Mouse (Mus musculus) adrenal gland, postnatal 0 days (tissue): Measurements from ENCODE around the gene Olfr1026. TPM values are rescaled to one million over a fixed set of nuclear protein-coding genes. Genes with fewer than 3 reads are reported as not detected.

ENCODE experiments used
- polyA plus RNA-seq: library from polyadenylated mRNA; unstranded; fragments of >200 nt; fragmentation: Nextera tagmentation; extraction: Ambion mirVana; gene quantifications from 2 replicates; pipeline ENCODE4 v1.2.1, GENCODE M21; 2015

The Olfr1026 gene
- polyA plus RNA-seq = not detected in 2 replicates

DNA sequence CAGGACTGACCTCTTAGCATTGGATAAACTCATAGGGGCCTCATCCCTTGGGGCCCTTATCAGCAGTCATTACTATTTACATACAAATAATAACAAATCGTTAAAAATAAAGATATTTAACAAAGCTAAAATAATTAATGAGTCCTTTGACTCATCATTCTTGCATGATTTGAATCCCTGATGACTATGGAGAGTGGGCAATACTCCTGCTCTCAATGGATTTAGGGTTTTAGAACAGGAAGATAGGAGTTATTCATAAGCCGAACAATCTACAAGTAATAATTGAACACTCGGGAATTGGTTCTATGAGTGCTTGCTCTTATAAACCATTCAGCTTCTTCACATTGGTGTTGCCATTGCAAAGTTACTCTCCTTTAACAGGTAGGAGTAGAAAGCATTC is at the start of gene Olfr1026:
Gene Olfr1026, plus strand, starts transcription at position 301 of the 400 bp plus-strand sequence.

DNA sequence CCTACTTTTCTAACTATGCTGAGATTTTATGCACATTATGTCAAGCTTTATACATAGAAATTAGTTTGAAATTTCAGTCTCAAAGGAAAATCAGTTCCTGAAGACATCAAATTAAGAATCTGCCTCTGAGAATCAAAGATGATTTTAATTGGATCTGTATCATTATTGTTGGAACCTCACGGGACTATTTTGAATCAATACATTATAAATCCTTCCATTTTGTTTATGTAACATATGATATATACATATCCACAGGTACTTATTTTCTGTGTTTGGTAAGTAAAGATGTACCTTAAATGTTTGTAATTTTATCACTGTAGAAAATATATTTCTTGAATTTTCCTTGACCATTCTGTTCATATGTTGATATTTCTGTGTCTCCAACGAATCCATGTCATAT is 36.0 kb upstream of the Olfr1026 start, which contains the start of gene Olfr1023:
Gene Olfr1023, plus strand, starts transcription at position 301 of the 400 bp plus-strand sequence.

GRCm38 (mm10) chr2:85904952-85905351 is 16.4 kb upstream of the Olfr1026 start, which contains the start of gene Olfr1024:
Olfr1024 (minus strand) TSS chr2:85905052.

GRCm38 (mm10) chr2:85914893-85915292 is 6.5 kb upstream of the Olfr1026 start, which contains the start of gene Olfr1025-ps1:
Olfr1025-ps1 (plus strand) TSS chr2:85915193.

DNA sequence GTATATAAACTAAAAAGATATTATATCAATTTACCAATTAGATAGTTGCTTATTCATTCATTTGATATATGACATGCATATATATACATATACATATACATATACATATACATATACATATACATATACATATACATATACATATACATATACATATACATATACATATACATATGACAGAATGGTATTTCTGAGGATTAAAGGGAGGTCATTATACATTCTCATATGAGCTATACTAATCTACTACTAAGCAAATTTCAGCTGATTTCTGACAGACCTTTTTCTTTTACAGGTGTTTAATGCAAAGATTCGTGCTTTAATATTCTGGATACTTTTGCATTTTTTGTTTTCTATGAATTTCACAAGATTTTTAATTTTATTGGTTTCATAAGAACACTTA is 28.8 kb downstream of the Olfr1026 start, which contains the start of gene Olfr1028:
Gene Olfr1028, plus strand, starts transcription at position 301 of the 400 bp plus-strand sequence.

GRCm38 (mm10) chr2:85973595-85973994 is 52.2 kb downstream of the Olfr1026 start, which contains the start of gene Olfr1029:
Olfr1029 (plus strand) TSS chr2:85973895.

Other genes starting within 250 kb of the Olfr1026 start
- gene Olfr1006, start 242.8 kb upstream of the Olfr1026 start, polyA plus RNA-seq = 0.11 TPM in 1 of 2 replicates, not detected in the other
- not detected in 2 replicates for gene Olfr1008, start 232.1 kb upstream of the Olfr1026 start, polyA plus RNA-seq
- not detected in 2 replicates for gene Olfr1009, start 206.1 kb upstream of the Olfr1026 start, polyA plus RNA-seq
- 0.05 TPM in 1 of 2 replicates, not detected in the other for gene Olfr1012, start 158.8 kb upstream of the Olfr1026 start, polyA plus RNA-seq
- not detected in 2 replicates for gene Olfr1013, start 154.5 kb upstream of the Olfr1026 start, polyA plus RNA-seq
- not detected in 2 replicates for gene Olfr1014, start 148.8 kb upstream of the Olfr1026 start, polyA plus RNA-seq
- gene Olfr1015, start 139.5 kb upstream of the Olfr1026 start, polyA plus RNA-seq = not detected in 2 replicates
- not detected in 2 replicates for gene Olfr1016, start 119.0 kb upstream of the Olfr1026 start, polyA plus RNA-seq
- gene Olfr1018, start 103.1 kb upstream of the Olfr1026 start, polyA plus RNA-seq = not detected in 2 replicates
- gene Olfr1019, start 76.1 kb upstream of the Olfr1026 start, polyA plus RNA-seq = not detected in 2 replicates
- gene Olfr1020, start 74.5 kb upstream of the Olfr1026 start, polyA plus RNA-seq = not detected in 2 replicates
- not detected in 2 replicates for gene Olfr1022, start 53.0 kb upstream of the Olfr1026 start, polyA plus RNA-seq
- not detected in 2 replicates for gene Olfr1023, start 35.9 kb upstream of the Olfr1026 start, polyA plus RNA-seq
- not detected in 2 replicates for gene Olfr1024, start 16.5 kb upstream of the Olfr1026 start, polyA plus RNA-seq
- 0.13 TPM in 1 of 2 replicates, not detected in the other for gene Olfr1025-ps1, start 6.4 kb upstream of the Olfr1026 start, polyA plus RNA-seq
- gene Olfr1028, start 28.9 kb downstream of the Olfr1026 start, polyA plus RNA-seq = not detected in 2 replicates
- gene Olfr1029, start 52.3 kb downstream of the Olfr1026 start, polyA plus RNA-seq = not detected in 2 replicates
- not detected in 2 replicates for gene Olfr1030, start 57.7 kb downstream of the Olfr1026 start, polyA plus RNA-seq
- not detected in 2 replicates for gene Olfr1031, start 68.7 kb downstream of the Olfr1026 start, polyA plus RNA-seq
- gene Olfr1032, start 84.0 kb downstream of the Olfr1026 start, polyA plus RNA-seq = not detected in 2 replicates
- gene Olfr1033, start 99.1 kb downstream of the Olfr1026 start, polyA plus RNA-seq = 6.6 and 7.4 TPM in 2 replicates
- gene Olfr1034, start 124.3 kb downstream of the Olfr1026 start, polyA plus RNA-seq = 0.05 and 0.08 TPM in 2 replicates
- not detected in 2 replicates for gene Olfr1036, start 152.4 kb downstream of the Olfr1026 start, polyA plus RNA-seq
- gene Olfr1037, start 165.8 kb downstream of the Olfr1026 start, polyA plus RNA-seq = not detected in 2 replicates
- gene Olfr1039, start 214.4 kb downstream of the Olfr1026 start, polyA plus RNA-seq = not detected in 2 replicates
- not detected in 2 replicates for gene Olfr1040, start 225.2 kb downstream of the Olfr1026 start, polyA plus RNA-seq
- 0.08 TPM in 1 of 2 replicates, not detected in the other for gene Olfr1042, start 240.3 kb downstream of the Olfr1026 start, polyA plus RNA-seq
- not detected in 2 replicates for gene Olfr1043, start 246.0 kb downstream of the Olfr1026 start, polyA plus RNA-seq